Mouse (Mus musculus) liver, adult (tissue): Measurements from ENCODE around the gene Aff1.

Experiments used
- GATA4 ChIP-seq: IDR thresholded peaks from 2 replicates; pipeline ENCODE4 v1.6.1; 2014; ENCODE audit warnings: mild to moderate bottlenecking, low read length; ENCODE audit not compliant: insufficient replicate concordance

The Aff1 gene

DNA sequence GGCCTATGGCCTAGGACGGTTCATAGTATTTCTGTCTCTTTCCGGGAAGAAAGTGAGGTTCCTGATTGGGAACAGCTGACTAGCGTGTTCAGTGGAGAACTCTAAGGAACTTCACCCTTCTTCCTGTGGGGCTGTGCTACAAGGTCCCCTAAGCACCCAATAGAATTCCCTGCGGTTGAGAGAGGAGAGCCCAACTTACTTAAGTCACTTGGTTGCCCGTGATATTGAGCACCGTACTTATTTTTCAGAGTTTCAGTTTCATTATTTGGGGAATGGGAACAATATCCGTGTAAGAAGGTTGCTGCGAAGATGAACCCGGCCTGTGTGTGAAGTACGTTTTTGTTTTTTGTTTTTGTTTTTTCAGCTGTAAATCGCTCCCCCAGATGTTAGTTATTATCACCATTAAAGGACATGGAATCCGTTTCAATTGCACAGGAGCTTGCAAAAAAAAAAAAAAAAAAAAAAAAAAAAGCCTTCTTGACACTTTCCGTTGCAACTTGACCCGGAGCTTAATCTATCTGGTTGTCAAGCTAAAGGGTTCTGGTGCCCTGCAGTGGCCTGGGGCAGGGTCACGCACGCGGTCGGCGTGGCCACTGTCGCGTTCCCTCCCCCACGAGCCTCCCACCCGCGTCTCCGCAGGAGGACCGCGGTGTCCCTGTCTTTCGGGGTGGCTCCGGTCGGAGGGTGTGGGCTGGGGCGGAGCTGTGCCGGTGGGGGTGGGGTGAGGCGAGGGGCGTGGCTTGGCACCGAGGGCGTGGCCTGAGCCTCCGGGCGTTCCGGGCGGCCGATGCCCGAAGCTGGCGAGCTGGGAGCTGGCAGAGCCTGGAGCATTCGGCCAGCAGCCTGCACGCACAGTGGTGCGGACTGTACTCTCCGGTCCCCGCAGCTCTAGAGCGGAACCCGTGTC, at the start of gene Aff1:
Gene Aff1, plus strand, starts transcription at position 751 of the 907 bp plus-strand sequence.
- TF ChIP-seq GATA4, result peak; percentile 44; the same call in 1 of the 2 replicates

DNA sequence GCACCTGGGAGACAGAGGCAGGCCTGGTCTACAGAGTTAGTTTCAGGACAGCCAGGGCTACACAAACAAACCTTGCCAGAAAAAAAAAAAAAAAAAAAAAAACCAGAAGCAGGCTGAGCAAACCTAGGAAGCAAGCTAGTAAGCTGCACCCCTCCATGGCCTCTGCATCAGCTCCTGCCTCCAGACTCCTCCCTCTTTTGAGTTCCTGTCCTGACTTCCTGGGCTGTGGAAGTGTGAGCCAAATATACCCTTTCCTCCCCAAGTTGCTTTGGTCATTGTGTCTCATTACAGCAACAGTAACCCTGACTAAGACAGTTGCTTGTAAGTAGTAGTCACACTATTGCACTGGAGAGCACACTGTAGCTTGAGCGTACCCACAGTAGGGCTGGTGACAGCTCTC, 48.0 kb upstream of the Aff1 start:
- TF ChIP-seq GATA4, result no peak

DNA sequence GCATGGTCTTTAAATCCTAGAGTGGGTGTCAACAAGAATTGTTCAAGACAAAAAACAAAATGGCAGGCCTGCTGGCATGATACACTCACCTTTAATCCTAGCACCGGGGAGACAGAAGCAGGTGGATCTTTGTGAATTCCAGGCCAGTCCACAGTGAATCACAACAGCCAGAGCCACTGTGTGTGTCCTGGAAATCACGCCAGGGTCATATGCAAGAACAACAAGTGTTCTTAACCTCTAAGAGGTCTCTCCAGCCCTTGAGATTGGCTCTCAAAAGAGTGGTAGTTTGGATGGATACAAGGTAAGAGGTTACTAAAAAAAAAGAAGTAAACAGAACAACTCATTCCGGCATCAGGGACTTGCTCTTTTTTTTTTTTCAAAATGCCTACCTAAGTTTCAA, 44.9 kb upstream of the Aff1 start:
- TF ChIP-seq GATA4, result no peak

DNA sequence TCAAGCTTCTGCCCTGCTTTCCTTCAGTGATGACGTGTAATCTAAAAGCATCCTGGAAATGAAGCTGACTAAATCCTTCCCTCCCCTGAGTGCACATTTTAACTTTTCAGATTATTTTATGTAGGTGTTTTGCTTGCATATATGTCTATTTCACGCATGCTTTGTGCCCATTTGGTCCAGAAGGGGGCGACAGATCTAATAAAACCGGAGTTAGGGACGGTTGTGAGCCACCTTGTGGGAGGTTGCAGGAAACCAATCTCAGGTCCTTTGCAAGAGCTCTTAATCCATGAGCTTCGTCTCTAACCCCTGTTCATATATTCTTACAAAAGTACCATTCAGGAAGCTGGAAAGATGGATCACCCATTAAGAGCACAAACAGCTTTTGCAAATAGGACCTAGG, 37.9 kb upstream of the Aff1 start:
- no peak for TF ChIP-seq GATA4

DNA sequence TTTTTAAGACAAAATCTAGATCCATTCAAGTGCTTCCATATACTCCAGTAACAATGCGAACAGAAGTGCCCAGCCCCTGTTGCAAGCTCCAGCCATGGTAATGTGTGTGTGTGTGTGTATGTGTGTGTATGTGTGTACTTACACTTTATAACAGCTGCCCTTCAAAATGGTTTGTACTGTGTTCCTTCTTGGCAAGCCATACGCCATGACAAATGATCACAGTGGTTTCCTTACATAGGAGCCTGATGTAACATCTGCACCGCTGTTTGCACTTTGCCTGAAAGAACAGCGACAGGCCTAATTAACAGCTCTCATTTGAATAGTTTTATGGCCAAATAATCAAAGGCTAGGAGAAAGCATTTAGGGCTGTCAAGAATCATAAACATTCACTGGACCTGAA, 37.4 kb upstream of the Aff1 start:
- no peak for TF ChIP-seq GATA4

DNA sequence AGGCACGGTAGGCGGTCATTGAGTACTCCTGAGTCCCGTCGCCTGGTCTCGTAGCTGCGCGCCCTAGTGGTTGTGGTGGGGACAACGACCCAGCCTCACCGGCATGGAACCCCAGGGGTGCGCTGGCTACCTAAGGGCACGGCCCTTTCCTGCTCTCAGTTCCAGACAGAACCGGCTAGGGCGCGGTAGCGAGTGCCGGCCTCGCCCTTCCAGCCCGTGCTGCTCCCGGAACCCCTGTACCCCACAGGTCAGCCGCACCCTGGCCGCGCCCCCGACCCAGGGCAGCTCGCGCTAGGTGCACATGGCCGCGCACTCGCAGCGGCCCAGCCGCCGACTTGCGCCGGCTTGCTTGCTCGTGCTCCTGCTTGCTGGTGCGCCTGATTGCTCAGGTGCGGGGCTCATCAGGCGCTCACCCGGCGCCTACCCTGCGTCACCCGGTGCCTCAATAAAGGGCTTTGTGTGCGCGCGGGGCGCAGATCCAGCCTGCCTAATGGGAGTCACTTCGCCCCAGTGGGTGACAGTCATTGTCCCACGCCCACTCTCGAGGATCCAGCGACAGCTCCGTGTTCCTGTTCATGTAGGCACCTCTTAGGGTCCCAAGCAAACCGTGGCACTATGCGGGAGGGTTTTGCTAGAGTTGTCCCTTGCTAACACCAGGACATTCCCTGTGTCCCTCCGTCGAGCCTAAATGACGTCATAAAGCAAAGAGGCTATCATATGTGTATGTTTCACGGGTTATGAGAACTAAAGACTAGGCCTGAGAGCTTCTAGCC, 36.6 kb upstream of the Aff1 start, which contains the start of gene 1700016H13Rik:
Gene 1700016H13Rik, minus strand, starts transcription at position 665 of the 773 bp plus-strand sequence.
- TF ChIP-seq GATA4, result no peak

DNA sequence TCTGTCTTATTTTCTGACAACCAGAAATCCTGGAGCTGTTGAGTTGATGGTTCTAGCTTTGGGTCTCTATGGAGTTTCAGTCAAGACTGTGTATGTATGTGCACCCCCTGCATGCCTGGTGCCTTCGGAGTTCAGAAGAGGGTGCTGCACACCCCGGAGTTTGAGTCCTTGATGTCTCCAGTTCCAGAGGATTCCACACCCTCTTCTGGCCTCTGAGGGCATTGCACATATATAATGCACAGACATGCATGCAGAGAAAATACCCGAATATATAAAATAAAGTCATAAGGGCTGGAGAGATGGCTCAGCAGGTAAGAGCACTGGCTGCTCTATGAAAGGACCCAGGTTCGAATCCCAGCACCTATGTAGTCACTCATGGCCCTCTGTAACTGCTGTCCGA, 33.3 kb upstream of the Aff1 start:
- TF ChIP-seq GATA4, result no peak

DNA sequence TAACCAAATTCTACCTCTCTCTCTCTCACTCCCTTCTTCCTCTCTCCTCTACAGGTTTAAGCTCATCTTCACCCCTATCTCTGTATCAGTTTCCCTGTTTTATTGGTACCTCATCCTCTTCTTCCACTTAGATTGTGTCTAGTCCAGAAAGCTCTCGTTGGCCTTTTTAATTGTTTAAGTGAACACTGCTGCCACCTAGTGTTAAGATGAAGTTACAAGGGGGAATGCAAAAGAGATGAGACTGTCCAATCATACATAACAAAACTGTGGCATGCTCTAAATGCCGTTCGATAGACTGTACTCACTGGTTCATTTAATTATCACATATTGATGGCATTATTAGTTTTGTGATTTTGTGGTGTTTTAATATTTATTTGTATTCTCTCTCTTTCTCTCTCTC, 32.6 kb upstream of the Aff1 start:
- TF ChIP-seq GATA4, result no peak

DNA sequence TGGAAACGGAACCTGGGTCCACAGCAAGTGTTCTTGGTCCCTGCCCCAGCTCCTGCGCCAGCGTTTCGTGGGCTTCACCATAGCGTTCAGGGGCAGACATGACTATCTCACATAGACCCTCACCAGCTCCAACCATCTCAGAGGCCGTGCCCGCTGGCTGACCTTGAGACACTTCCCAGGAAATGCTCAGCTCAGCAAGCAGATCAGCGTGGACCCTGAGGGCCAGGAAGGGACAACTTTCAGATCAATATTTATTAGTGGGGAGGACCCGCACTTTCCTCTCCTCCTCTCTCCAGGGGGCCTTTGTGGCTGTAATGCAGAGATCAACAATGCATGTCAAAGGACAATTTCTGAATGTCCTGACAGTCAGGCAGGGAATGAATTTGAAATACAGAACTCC, 27.2 kb upstream of the Aff1 start:
- TF ChIP-seq GATA4, result no peak

DNA sequence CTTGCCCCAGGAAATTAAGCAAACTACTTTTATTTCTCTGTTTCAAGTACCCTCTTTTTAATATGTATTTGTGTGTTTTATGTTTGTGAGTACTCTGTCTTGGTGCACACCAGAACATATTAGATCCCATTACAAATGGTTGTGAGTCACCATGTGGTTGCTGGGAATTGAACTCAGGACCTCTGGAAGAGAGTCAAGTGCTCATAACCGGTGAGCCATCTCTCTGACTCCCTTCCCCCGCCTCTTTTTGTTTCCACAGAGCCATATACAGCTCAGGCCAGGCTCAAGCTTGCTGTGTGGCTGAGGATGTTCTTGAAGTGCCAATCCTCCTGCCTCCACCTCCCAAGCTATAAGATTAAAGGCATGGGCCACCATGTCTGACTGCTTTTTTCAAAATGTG, 26.3 kb upstream of the Aff1 start:
- TF ChIP-seq GATA4, result no peak

DNA sequence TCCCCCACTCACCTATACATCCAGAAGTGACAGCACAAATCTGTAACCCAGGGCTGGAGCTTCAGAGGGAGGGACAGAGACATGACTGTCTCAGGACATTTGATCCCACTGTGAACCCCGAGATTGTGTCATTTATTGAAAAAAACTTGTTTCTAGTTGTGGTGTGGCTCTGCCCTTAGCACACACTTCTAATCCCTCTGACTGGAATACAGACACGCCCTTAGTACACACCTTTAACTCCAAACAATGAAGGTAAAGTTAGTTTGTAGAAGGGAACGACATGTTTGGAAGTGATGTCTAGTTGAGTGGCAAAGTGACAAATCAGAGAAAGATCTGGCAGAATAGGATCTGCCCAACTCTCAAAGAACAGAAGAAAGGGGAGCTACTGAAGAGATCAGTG, 20.3 kb upstream of the Aff1 start:
- no peak for TF ChIP-seq GATA4

DNA sequence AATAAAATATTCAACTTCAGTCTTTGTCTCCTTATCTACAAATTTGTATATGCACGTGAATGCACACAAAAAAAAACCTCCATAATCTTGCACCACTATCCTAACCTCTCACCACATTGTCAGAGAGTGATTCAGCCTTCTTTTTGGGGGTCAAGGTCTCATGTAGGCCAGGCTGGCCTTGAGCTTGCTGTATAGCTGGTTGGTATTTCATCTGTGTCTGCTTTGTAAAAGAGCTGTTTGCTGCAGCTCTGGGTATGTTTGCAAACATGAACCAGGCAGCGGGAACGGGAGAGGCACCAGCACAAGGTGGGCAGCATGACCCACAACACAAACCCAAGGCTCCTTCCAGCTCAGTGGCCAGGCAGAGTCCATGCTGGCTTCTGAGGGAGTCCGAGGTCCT, 18.6 kb upstream of the Aff1 start:
- no peak for TF ChIP-seq GATA4

DNA sequence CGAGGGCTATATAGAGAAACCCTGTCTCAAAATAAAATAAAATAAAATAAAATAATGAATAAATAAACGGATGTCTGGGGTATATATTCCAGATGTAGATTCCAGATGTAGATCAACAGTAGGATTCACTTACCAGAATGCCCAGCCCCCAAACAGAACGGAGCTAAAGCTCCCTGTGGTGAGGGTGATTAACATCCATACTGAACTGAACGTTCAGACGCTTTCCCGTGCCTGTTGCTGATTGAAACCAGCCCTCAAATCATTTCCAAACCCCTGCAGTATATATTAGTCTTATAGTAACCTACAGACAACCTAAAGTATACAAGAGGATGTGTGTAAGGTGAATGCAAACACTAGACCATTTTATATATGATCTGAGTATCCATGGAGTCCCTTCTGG, 17.7 kb upstream of the Aff1 start:
- TF ChIP-seq GATA4, result no peak

DNA sequence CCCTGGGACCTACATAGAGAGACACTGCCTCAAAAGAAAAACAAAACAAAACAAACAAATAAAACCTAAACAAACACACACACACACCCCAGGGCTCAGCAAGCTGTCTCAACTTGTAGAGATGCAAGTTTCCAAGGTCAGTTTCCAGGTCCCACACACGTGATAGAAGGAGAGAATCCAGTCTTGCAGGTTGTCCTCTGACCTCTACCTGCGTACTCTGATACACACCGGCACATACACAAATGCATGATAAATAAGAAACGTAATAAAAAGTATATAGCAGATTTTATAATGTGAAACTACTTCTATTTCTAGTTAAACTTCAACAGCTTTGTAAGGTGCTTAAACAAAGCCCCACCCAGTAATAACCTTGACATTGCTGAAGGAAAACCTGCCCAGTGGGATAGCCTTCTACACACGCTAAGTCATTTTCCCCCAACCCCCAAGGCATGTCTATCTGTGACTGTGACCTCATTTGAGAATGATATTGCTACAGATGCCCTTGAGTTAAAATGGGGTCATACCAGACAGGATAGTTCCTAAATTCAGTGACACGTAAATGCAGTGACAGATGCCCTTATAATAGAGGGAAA, 15.8 kb upstream of the Aff1 start:
- no peak for TF ChIP-seq GATA4

DNA sequence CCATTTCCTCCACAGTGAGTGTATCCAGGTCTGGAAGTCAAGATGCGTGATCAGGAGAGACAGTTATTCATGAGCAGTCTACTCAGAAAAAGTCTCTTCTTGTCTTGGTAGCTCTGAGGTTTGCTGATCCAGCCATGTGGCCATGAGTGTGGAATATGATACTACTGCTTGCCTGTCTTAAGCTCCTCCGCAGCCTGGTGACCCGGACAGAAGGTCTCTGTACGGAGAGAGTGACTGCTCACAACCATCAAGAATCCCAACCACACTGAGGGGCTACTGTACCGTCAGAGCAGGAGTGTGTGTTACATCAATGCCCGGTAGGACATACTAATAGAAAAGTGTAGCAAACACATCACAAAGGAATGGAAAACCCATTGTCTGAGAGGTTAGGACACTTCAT, 14.3 kb upstream of the Aff1 start:
- TF ChIP-seq GATA4, result no peak

DNA sequence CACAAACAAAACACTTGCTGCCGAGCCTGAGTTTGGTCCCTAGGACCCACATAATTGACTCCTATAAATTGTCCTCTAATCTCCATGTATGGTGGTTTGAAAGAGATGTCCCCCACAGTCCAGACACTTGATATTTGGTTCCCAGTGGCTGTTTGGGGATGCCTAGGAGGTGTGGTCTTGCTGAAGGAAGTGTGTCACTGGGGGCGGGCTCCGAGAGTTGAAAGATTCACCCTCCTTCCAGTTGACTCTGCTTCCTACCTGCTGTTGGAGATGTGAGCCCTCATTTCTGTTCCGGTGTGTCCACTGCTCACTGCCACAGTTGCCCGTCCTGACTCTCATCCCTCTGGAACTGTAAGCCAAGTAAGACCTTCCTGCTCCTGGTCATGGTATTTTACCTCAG, 13.2 kb upstream of the Aff1 start:
- no peak for TF ChIP-seq GATA4

DNA sequence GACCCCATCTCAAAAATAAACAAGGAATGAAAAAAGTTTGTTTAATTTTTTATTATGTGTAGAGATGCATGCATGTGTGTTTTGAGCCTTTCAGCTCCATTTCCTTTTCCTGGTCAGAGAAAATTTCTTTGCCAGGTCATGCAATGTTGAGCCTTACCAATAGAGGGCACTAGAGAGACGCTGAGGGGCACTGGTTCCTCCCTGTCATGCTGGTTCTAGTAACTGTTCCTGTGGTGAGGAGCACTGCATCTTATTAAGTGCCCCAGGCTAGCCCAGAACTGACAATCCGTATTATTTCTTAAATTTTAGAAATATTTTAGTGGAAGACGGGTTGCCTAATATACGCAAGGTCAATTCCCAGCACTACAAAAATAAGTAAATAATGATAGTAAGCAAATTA, 11.8 kb upstream of the Aff1 start:
- TF ChIP-seq GATA4, result no peak

DNA sequence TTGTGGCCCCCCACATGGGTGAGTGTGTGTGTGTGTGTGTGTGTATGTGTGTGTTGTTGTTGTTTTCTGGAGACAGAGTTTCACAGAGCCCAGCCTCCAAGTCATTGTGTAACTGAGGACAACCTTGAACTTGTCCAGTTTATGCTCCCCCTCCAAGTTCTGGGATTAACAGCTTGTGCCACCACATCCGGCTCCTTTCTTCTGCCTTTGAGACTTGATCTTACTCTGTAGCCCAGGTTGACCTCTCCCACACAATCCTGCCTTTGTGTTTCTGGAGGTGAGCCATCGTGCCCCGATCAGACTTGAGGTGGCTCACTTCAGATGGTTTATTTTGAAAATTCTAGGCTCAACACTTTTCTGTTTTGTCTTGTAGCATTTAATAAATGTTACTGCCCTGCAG, 10.3 kb upstream of the Aff1 start:
- TF ChIP-seq GATA4, result no peak
